Mouse (Mus musculus) heart, embryonic 12.5 days (tissue): ENCODE data around the gene Sc5d. TPM values are rescaled to one million over a fixed set of nuclear protein-coding genes. Genes with fewer than 3 reads are reported as not detected.

ENCODE experiments used
- ATAC-seq: fragments of 200-750 bp; cut with Nextera tagmentation; 2 replicates; pipeline ENCODE4 v1.8.0; 2017; ENCODE audit warnings: moderate TSS enrichment, moderate library complexity; ENCODE audit not compliant: insufficient number of reproducible peaks, low FRiP score
- H3K27ac ChIP-seq: fragments of 300-500 bp; sonication (generic); 2 replicates; pipeline ENCODE4 v1.5.1; 2016; ENCODE audit warnings: mild to moderate bottlenecking, moderate library complexity; ENCODE audit not compliant: poor library complexity, severe bottlenecking
- H3K27me3 ChIP-seq: fragments of 300-500 bp; sonication (generic); replicated peaks from 2 replicates; pipeline ENCODE4 v1.6.1; 2016; ENCODE audit warnings: mild to moderate bottlenecking, moderate library complexity
- H3K36me3 ChIP-seq: fragments of 300-500 bp; sonication (generic); 2 replicates; pipeline ENCODE4 v1.6.1; 2016; ENCODE audit warnings: mild to moderate bottlenecking, moderate library complexity
- H3K4me1 ChIP-seq: fragments of 300-500 bp; sonication (generic); replicated peaks from 2 replicates; pipeline ENCODE4 v1.6.1; 2016; ENCODE audit warnings: mild to moderate bottlenecking
- H3K4me2 ChIP-seq: fragments of 300-500 bp; sonication (generic); 2 replicates; pipeline ENCODE4 v1.6.1; 2016; ENCODE audit warnings: mild to moderate bottlenecking, moderate library complexity
- H3K4me3 ChIP-seq: fragments of 300-500 bp; sonication (generic); 2 replicates; pipeline ENCODE4 v1.5.1; 2016; ENCODE audit warnings: mild to moderate bottlenecking
- H3K9ac ChIP-seq: fragments of 300-500 bp; sonication (generic); 2 replicates; pipeline ENCODE4 v1.6.1; 2016; ENCODE audit warnings: mild to moderate bottlenecking, moderate library complexity
- H3K9me3 ChIP-seq: fragments of 300-500 bp; sonication (generic); replicated peaks from 2 replicates; pipeline ENCODE4 v1.6.1; 2016; ENCODE audit warnings: mild to moderate bottlenecking, moderate library complexity
- WGBS: fragments of 180-500 bp; shearing (Covaris S2); methylation state at CpG from one replicate; pipeline ENCODE4 v1.1.7; 2016; 5-methylcytosine and 5-hydroxymethylcytosine counted together
- polyA plus RNA-seq: library from polyadenylated mRNA; unstranded; fragments of >200 nt; fragmentation: Nextera tagmentation; extraction: Ambion mirVana; gene quantifications from 2 replicates; pipeline ENCODE4 v1.2.1, GENCODE M21; 2016

Gene Sc5d
- polyA plus RNA-seq, result 42.7 and 43.3 TPM in 2 replicates

- Histone ChIP-seq H3K4me1 (peaks cover 10% of the 10 kb centered on the region), H3K9ac (peak within 1 kb of the TSS; percentile 95), H3K27me3 (no peaks in the 10 kb centered on the region), H3K4me3 (peak within 1 kb of the TSS; percentile 91), H3K9me3 (no peaks in the 10 kb centered on the region), H3K4me2 (peak within 1 kb of the TSS; percentile 91), H3K27ac (peak within 1 kb of the TSS; percentile 60), H3K36me3 (peaks cover 6% of the 10 kb centered on the region; the same call in 1 of the 2 replicates)
- under 1% methylated on average over 48 of the region's 49 CpGs for WGBS
- peak; percentile 100 for ATAC-seq
Measured at GRCm38 (mm10) chr9:42264145-42264544, at the start of gene Sc5d. Sc5d (minus strand) TSS chr9:42264256.

GRCm38 (mm10) chr9:42311311-42311710 is 47.3 kb upstream of the Sc5d start:
- no peak for ATAC-seq
- H3K27ac ChIP-seq, result no peak overlapping the region
- H3K4me1 ChIP-seq, result 0 out of 2 replicates have a peak, but pooled peaks cover 3% of the 10 kb centered on the region
- H3K9ac ChIP-seq, result no peak overlapping the region
- H3K27me3 ChIP-seq, result no peaks in the 10 kb centered on the region; the same call in 1 of the 2 replicates
- no peaks in the 10 kb centered on the region for H3K36me3 ChIP-seq
- no peaks in the 10 kb centered on the region for H3K9me3 ChIP-seq
- WGBS, result 74% methylated on average over 3 of the region's 3 CpGs
- H3K4me2 ChIP-seq, result no peak overlapping the region
- no peak overlapping the region for H3K4me3 ChIP-seq

GRCm38 (mm10) chr9:42303894-42304293 is 39.8 kb upstream of the Sc5d start:
- 82% methylated on average over 4 of the region's 4 CpGs for WGBS
- Histone ChIP-seq H3K9me3 (no peaks in the 10 kb centered on the region), H3K4me2 (no peak overlapping the region), H3K27me3 (0 out of 2 replicates have a peak, but pooled peaks cover 3% of the 10 kb centered on the region), H3K36me3 (no peaks in the 10 kb centered on the region), H3K9ac (no peak overlapping the region), H3K4me1 (0 out of 2 replicates have a peak, but pooled peaks cover 3% of the 10 kb centered on the region), H3K27ac (no peak overlapping the region), H3K4me3 (no peak overlapping the region)
- no peak for ATAC-seq

GRCm38 (mm10) chr9:42301082-42301633 is 37.1 kb upstream of the Sc5d start:
- 77% methylated on average over 6 of the region's 6 CpGs for WGBS
- Histone ChIP-seq H3K4me3 (no peak overlapping the region), H3K27me3 (0 out of 2 replicates have a peak, but pooled peaks cover 3% of the 10 kb centered on the region), H3K4me2 (no peak overlapping the region), H3K27ac (no peak overlapping the region), H3K9ac (no peak overlapping the region), H3K36me3 (no peaks in the 10 kb centered on the region), H3K4me1 (no peaks in the 10 kb centered on the region), H3K9me3 (no peaks in the 10 kb centered on the region)
- ATAC-seq, result no peak

GRCm38 (mm10) chr9:42296297-42296922 is 32.4 kb upstream of the Sc5d start:
- Histone ChIP-seq H3K4me1 (no peaks in the 10 kb centered on the region), H3K27ac (no peak overlapping the region), H3K9ac (no peak overlapping the region), H3K9me3 (no peaks in the 10 kb centered on the region), H3K4me2 (no peak overlapping the region), H3K36me3 (no peaks in the 10 kb centered on the region), H3K4me3 (no peak overlapping the region), H3K27me3 (no peaks in the 10 kb centered on the region)
- ATAC-seq, result no peak
- 88% methylated on average over 10 of the region's 10 CpGs for whole genome bisulfite sequencing

GRCm38 (mm10) chr9:42294131-42294530 is 30.1 kb upstream of the Sc5d start:
- no peaks in the 10 kb centered on the region for H3K36me3 ChIP-seq
- H3K27ac ChIP-seq, result no peak overlapping the region
- no peaks in the 10 kb centered on the region for H3K27me3 ChIP-seq
- H3K9me3 ChIP-seq, result no peaks in the 10 kb centered on the region
- no peaks in the 10 kb centered on the region for H3K4me1 ChIP-seq
- ATAC-seq, result no peak
- no peak overlapping the region for H3K4me3 ChIP-seq
- WGBS, result 58% methylated on average over 2 of the region's 2 CpGs
- H3K9ac ChIP-seq, result no peak overlapping the region
- no peak overlapping the region for H3K4me2 ChIP-seq

GRCm38 (mm10) chr9:42293596-42293995 is 29.5 kb upstream of the Sc5d start:
- Histone ChIP-seq H3K27me3 (no peaks in the 10 kb centered on the region), H3K9ac (no peak overlapping the region), H3K27ac (no peak overlapping the region), H3K9me3 (no peaks in the 10 kb centered on the region), H3K36me3 (no peaks in the 10 kb centered on the region), H3K4me3 (no peak overlapping the region), H3K4me2 (no peak overlapping the region), H3K4me1 (no peaks in the 10 kb centered on the region)
- no peak for ATAC-seq
- WGBS, result 73% methylated on average over 3 of the region's 3 CpGs

- no peak overlapping the region for H3K27ac ChIP-seq
- H3K36me3 ChIP-seq, result no peaks in the 10 kb centered on the region
- H3K4me1 ChIP-seq, result no peaks in the 10 kb centered on the region
- H3K4me2 ChIP-seq, result no peak overlapping the region
- H3K9ac ChIP-seq, result no peak overlapping the region
- H3K27me3 ChIP-seq, result no peaks in the 10 kb centered on the region
- WGBS, result 63% methylated on average over 7 of the region's 7 CpGs
- ATAC-seq, result no peak
- no peak overlapping the region for H3K4me3 ChIP-seq
- H3K9me3 ChIP-seq, result no peaks in the 10 kb centered on the region
Measured at GRCm38 (mm10) chr9:42293051-42293450, 29.0 kb upstream of the Sc5d start.

GRCm38 (mm10) chr9:42279676-42280075 is 15.6 kb upstream of the Sc5d start:
- Histone ChIP-seq H3K4me2 (no peak overlapping the region), H3K4me3 (no peak overlapping the region), H3K27me3 (no peaks in the 10 kb centered on the region), H3K36me3 (no peaks in the 10 kb centered on the region), H3K27ac (no peak overlapping the region), H3K9me3 (no peaks in the 10 kb centered on the region), H3K9ac (no peak overlapping the region), H3K4me1 (no peaks in the 10 kb centered on the region)
- no peak for ATAC-seq
- WGBS, result 59% methylated on average over 4 of the region's 4 CpGs

- H3K4me1 ChIP-seq, result no peaks in the 10 kb centered on the region
- H3K9ac ChIP-seq, result no peak overlapping the region
- H3K4me3 ChIP-seq, result no peak overlapping the region
- H3K27me3 ChIP-seq, result no peaks in the 10 kb centered on the region
- no peak overlapping the region for H3K27ac ChIP-seq
- no peak overlapping the region for H3K4me2 ChIP-seq
- WGBS, result 64% methylated on average over 3 of the region's 3 CpGs
- no peaks in the 10 kb centered on the region for H3K36me3 ChIP-seq
- no peak for ATAC-seq
- no peaks in the 10 kb centered on the region for H3K9me3 ChIP-seq
Measured at GRCm38 (mm10) chr9:42278046-42278445, 14.0 kb upstream of the Sc5d start.

GRCm38 (mm10) chr9:42277606-42278005 is 13.6 kb upstream of the Sc5d start:
- ATAC-seq, result no peak
- WGBS, result 96% methylated on average over 1 of the region's 1 CpGs
- H3K4me2 ChIP-seq, result no peak overlapping the region

GRCm38 (mm10) chr9:42277162-42277561 is 13.1 kb upstream of the Sc5d start:
- H3K9ac ChIP-seq, result no peak overlapping the region
- no peak overlapping the region for H3K4me2 ChIP-seq
- H3K36me3 ChIP-seq, result no peaks in the 10 kb centered on the region
- no peaks in the 10 kb centered on the region for H3K9me3 ChIP-seq
- ATAC-seq, result no peak
- H3K4me3 ChIP-seq, result no peak overlapping the region
- H3K27me3 ChIP-seq, result no peaks in the 10 kb centered on the region
- H3K27ac ChIP-seq, result no peak overlapping the region
- H3K4me1 ChIP-seq, result no peaks in the 10 kb centered on the region

More at GRCm38 (mm10) chr9:42277606-42278005, 13.6 kb upstream of the Sc5d start:
- Histone ChIP-seq H3K27me3 (no peaks in the 10 kb centered on the region), H3K36me3 (no peaks in the 10 kb centered on the region), H3K9ac (no peak overlapping the region), H3K4me1 (no peaks in the 10 kb centered on the region), H3K27ac (no peak overlapping the region), H3K9me3 (no peaks in the 10 kb centered on the region), H3K4me3 (no peak overlapping the region)
